Comparison of ENCODE assay signal across 17 mouse cellular contexts in genomic region chr4:85210953-85211352, GRCm38 (mm10). TPM values are rescaled to one million over a fixed set of nuclear protein-coding genes. Genes with fewer than 3 reads are reported as not detected.
"Had no signal": no experiment of that assay in that cellular context is flagged by ENCODE, and none has a peak within 500 bp of the region (broad histone marks: within the 10 kb centered on the region; RNA-seq: fewer than 3 reads in every experiment).

No protein-coding gene starts in this region.

- H3K4me1 ChIP-seq: midbrain, embryonic 12.5 days; stomach, embryonic 15.5 days had no signal

- H3K4me3 ChIP-seq: midbrain, embryonic 10.5 days; midbrain, embryonic 12.5 days; midbrain, embryonic 15.5 days; neural tube, embryonic 12.5 days; stomach, embryonic 15.5 days had no signal

- H3K27me3 ChIP-seq: midbrain, embryonic 15.5 days had no signal

- H3K4me2 ChIP-seq: lung, embryonic 14.5 days; midbrain, embryonic 12.5 days; midbrain, embryonic 15.5 days; neural tube, embryonic 12.5 days; stomach, embryonic 15.5 days had no signal

- H3K9ac ChIP-seq: lung, embryonic 14.5 days; midbrain, embryonic 12.5 days; midbrain, embryonic 15.5 days; neural tube, embryonic 12.5 days; stomach, embryonic 15.5 days had no signal

- H3K36me3 ChIP-seq: midbrain, embryonic 10.5 days; midbrain, embryonic 12.5 days; midbrain, embryonic 15.5 days; neural tube, embryonic 12.5 days; stomach, embryonic 15.5 days had no signal

- H3K9me3 ChIP-seq: midbrain, embryonic 10.5 days; midbrain, embryonic 12.5 days; midbrain, embryonic 15.5 days; neural tube, embryonic 12.5 days; stomach, embryonic 15.5 days had no signal

- DNase-seq: lung, embryonic 14.5 days; lung, postnatal 10 days; lung, postnatal 4 days; right cerebral cortex, postnatal 14 days; thymus, adult 2 months; thymus, postnatal 25 days; thymus, postnatal 4 days had no signal

- ATAC-seq: midbrain, embryonic 15.5 days had no signal

- H3K27ac ChIP-seq: midbrain, embryonic 10.5 days; midbrain, embryonic 12.5 days; midbrain, embryonic 15.5 days; neural tube, embryonic 12.5 days; stomach, embryonic 15.5 days; stomach, postnatal 0 days had no signal

RNA-seq across cellular contexts. Expression of gene Sh3gl2, which starts 6.0 kb away (rescaled TPM):
- total RNA-seq: megakaryocyte, adult 5-6 weeks; megakaryocyte-erythroid progenitor cell, adult 5-6 weeks; monocyte, adult 5-6 weeks; neutrophil, adult 5-6 weeks had no signal
